Mouse (Mus musculus): Measurements from ENCODE around the gene Tsku.

DNA sequence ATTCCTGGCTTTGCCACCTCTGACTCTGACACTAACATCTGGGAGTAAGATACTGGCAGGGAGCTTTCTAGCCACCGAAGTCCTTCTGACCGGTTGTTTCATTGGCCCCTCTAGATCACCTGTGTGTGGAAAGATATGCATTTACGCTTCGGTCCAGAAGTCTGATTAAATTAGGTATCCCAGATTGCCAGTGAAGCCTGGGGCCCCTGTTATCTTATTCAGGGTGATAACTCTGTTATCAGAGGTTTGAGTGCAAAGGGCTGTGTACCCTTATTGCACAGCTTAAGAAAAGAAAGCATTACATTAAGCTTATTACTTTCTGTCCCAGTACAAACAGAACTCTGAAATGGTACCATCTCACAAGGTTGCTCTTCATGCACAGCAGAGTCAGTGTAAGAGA lies 18.1 kb upstream of the Tsku start:
- no peak for TF ChIP-seq CTCF (IDR thresholded peaks at IDR 0.05; ENCODE audit: low read depth)
- no peak for TF ChIP-seq EP300 (optimal IDR thresholded peaks at IDR 0.05)
